12 mouse cellular contexts compared by ENCODE assay signal in the genomic region with DNA sequence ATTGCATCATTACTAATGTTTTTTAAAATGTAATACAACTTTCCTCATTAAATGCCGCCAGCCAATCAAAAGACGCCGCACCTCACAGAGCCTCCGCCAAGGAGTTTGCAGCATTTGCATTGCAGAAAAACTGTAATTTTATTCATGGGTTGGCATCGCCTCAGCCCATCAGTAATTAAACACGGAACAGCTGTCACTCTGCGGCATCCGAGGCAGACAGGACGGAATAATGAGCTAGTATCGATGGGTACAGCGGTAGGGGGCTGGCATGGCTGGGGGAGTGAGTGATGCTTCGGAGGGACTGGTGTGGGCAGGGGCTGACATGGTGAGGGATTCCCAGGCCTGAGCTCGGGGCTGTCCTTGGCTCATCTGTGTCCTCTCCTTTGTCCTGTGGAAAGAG. TPM values are rescaled to one million over a fixed set of nuclear protein-coding genes. Genes with fewer than 3 reads are reported as not detected.
A peak's percentile ranks its signal among the peaks of the same experiment; 100 is the strongest.
DNase-seq lines count a peak whose midpoint lies in the region; ATAC-seq and TF ChIP-seq lines count a peak whose summit lies in the region.
"Had no signal": no experiment of that assay in that cellular context is flagged by ENCODE, and none has a peak within 500 bp of the region (broad histone marks: within the 10 kb centered on the region; RNA-seq: fewer than 3 reads in every experiment).

No protein-coding gene starts in this region.

- H3K4me2 ChIP-seq in forebrain, embryonic 12.5 days = peak overlapping the region; percentile 17; the same call in 1 of the 2 replicates
- H3K4me2 ChIP-seq in hindbrain, postnatal 0 days (ENCODE audit: low read depth, low read length) = peak overlapping the region; percentile 22; the same call in 1 of the 2 replicates
- H3K4me2 ChIP-seq in midbrain, embryonic 14.5 days (ENCODE audit: low read length) = peak overlapping the region; percentile 14; the same call in 1 of the 2 replicates
- H3K4me2 ChIP-seq: limb, embryonic 13.5 days; lung, embryonic 15.5 days had no signal

- DNase-seq in brain, adult 2 months (ENCODE audit: low read depth, low spot score) = peak; percentile 29
- peak; percentile 57 for DNase-seq in hindbrain, postnatal 0 days (ENCODE audit: low spot score)
- DNase-seq in midbrain, embryonic 14.5 days = peak; percentile 74
- DNase-seq in adrenal gland, postnatal 25 days = no peak
- DNase-seq in cerebellum, adult 9-11 months = no peak
- no peak for DNase-seq in urinary bladder, adult 18-20 months (ENCODE audit: low spot score in 2 of 2)
- DNase-seq in thymus, adult 2 months = no peak
- DNase-seq: kidney, adult 9 months had no signal

- no peaks in the 10 kb centered on the region for H3K27me3 ChIP-seq in forebrain, embryonic 12.5 days
- no peaks in the 10 kb centered on the region for H3K27me3 ChIP-seq in hindbrain, postnatal 0 days (ENCODE audit: insufficient read depth, low read length)
- no peaks in the 10 kb centered on the region for H3K27me3 ChIP-seq in midbrain, embryonic 14.5 days (ENCODE audit: control insufficient read depth, insufficient read depth, low read length)
- H3K27me3 ChIP-seq in thymus, adult 2 months (ENCODE audit: control insufficient read depth, insufficient read depth, low read length) = no peaks in the 10 kb centered on the region
- H3K27me3 ChIP-seq: limb, embryonic 13.5 days; lung, embryonic 15.5 days had no signal

- H3K9me3 ChIP-seq in forebrain, embryonic 12.5 days = no peaks in the 10 kb centered on the region
- no peaks in the 10 kb centered on the region for H3K9me3 ChIP-seq in hindbrain, postnatal 0 days (ENCODE audit: low read length)
- H3K9me3 ChIP-seq in midbrain, embryonic 14.5 days (ENCODE audit: control insufficient read depth, low read length) = no peaks in the 10 kb centered on the region
- H3K9me3 ChIP-seq: limb, embryonic 13.5 days; lung, embryonic 15.5 days had no signal

- no peak for TF ChIP-seq CTCF in hindbrain, postnatal 0 days (IDR thresholded peaks at IDR 0.05; ENCODE audit: low read depth)
- no peak for TF ChIP-seq CTCF in thymus, adult 2 months (IDR thresholded peaks at IDR 0.05; ENCODE audit: borderline replicate concordance, control insufficient read depth, extremely low read depth, insufficient read depth, low read length, poor library complexity)

- no peaks in the 10 kb centered on the region for H3K36me3 ChIP-seq in forebrain, embryonic 12.5 days (replicated peaks)
- no peaks in the 10 kb centered on the region for H3K36me3 ChIP-seq in hindbrain, postnatal 0 days (ENCODE audit: insufficient read depth, low read length)
- no peaks in the 10 kb centered on the region for H3K36me3 ChIP-seq in midbrain, embryonic 14.5 days (ENCODE audit: control insufficient read depth, insufficient read depth, low read length)
- H3K36me3 ChIP-seq in thymus, adult 2 months (ENCODE audit: control insufficient read depth, insufficient read depth, low read length) = no peaks in the 10 kb centered on the region
- H3K36me3 ChIP-seq: limb, embryonic 13.5 days; lung, embryonic 15.5 days had no signal

- WGBS in forebrain, embryonic 12.5 days = 43% methylated on average over 13 of the region's 13 CpGs
- 26% methylated on average over 13 of the region's 13 CpGs for WGBS in hindbrain, postnatal 0 days
- 29% methylated on average over 13 of the region's 13 CpGs for WGBS in midbrain, embryonic 14.5 days
- WGBS in thymus, adult 2 months = 91% methylated on average over 13 of the region's 13 CpGs

- peak; percentile 90 for ATAC-seq in forebrain, embryonic 12.5 days (ENCODE audit: low FRiP score)
- ATAC-seq in hindbrain, postnatal 0 days = peak; percentile 80
- ATAC-seq in midbrain, embryonic 14.5 days (ENCODE audit: low FRiP score, low TSS enrichment) = peak; percentile 85

- peak overlapping the region; percentile 73 for H3K27ac ChIP-seq in forebrain, embryonic 12.5 days
- peak overlapping the region; percentile 36; the same call in 1 of the 2 replicates for H3K27ac ChIP-seq in hindbrain, postnatal 0 days
- H3K27ac ChIP-seq in midbrain, embryonic 14.5 days (replicated peaks; ENCODE audit: low read depth, low read length) = peak overlapping the region; percentile 81
- no peak overlapping the region for H3K27ac ChIP-seq in thymus, adult 2 months (ENCODE audit: control insufficient read depth, insufficient read depth, low read length)
- H3K27ac ChIP-seq: limb, embryonic 13.5 days; lung, embryonic 15.5 days had no signal

- no peak for TF ChIP-seq POLR2A in thymus, adult 2 months (IDR thresholded peaks at IDR 0.05; ENCODE audit: control insufficient read depth, extremely low read depth, insufficient read depth, low read length, poor library complexity)

- H3K4me3 ChIP-seq in forebrain, embryonic 12.5 days (replicated peaks) = 0 out of 2 replicates have a peak overlapping the region, but pooled peaks have one; percentile 7
- H3K4me3 ChIP-seq in hindbrain, postnatal 0 days (ENCODE audit: low read length) = no peak overlapping the region
- H3K4me3 ChIP-seq in midbrain, embryonic 14.5 days (replicated peaks; ENCODE audit: low read depth, low read length) = no peak overlapping the region
- no peak overlapping the region for H3K4me3 ChIP-seq in thymus, adult 2 months (ENCODE audit: control insufficient read depth, insufficient read depth, low read length)
- H3K4me3 ChIP-seq: limb, embryonic 13.5 days; lung, embryonic 15.5 days had no signal

- H3K4me1 ChIP-seq in forebrain, embryonic 12.5 days = peaks cover 7% of the 10 kb centered on the region
- H3K4me1 ChIP-seq in hindbrain, postnatal 0 days (ENCODE audit: insufficient read depth, low read length) = 0 out of 2 replicates have a peak, but pooled peaks cover 3% of the 10 kb centered on the region
- peaks cover 20% of the 10 kb centered on the region for H3K4me1 ChIP-seq in midbrain, embryonic 14.5 days (ENCODE audit: control insufficient read depth, insufficient read depth, low read length)
- H3K4me1 ChIP-seq in thymus, adult 2 months (replicated peaks; ENCODE audit: control insufficient read depth, insufficient read depth, low read length) = no peaks in the 10 kb centered on the region
- H3K4me1 ChIP-seq: lung, embryonic 15.5 days had no signal

- H3K9ac ChIP-seq in forebrain, embryonic 12.5 days = no peak overlapping the region
- H3K9ac ChIP-seq in hindbrain, postnatal 0 days (replicated peaks; ENCODE audit: low read length) = no peak overlapping the region
- H3K9ac ChIP-seq in midbrain, embryonic 14.5 days (replicated peaks; ENCODE audit: low read length) = no peak overlapping the region; the same call in 1 of the 2 replicates
- H3K9ac ChIP-seq: limb, embryonic 13.5 days; lung, embryonic 15.5 days had no signal

RNA-seq across cellular contexts. Expression of gene Pepd, which starts 42.5 kb away (rescaled TPM):
- 54.9 and 58.6 TPM in 2 replicates for polyA plus RNA-seq in forebrain, embryonic 12.5 days (2016; fragmentation: Nextera tagmentation; extraction: Ambion mirVana)
- total RNA-seq in hindbrain, postnatal 0 days (2014; rRNA removed) = 57.9 and 60.0 TPM in 2 replicates
- 61.5 and 64.5 TPM in 2 replicates for polyA plus RNA-seq in hindbrain, postnatal 0 days (2015; fragmentation: Nextera tagmentation; extraction: Ambion mirVana)
- 57.2 and 62.4 TPM in 2 replicates for polyA plus RNA-seq in midbrain, embryonic 14.5 days (2014; fragmentation: Nextera tagmentation; extraction: Ambion mirVana)
- total RNA-seq in adrenal gland, postnatal 25 days (2021) = 68.8 and 77.6 TPM in 2 replicates
- 77.0 and 87.6 TPM in 2 replicates for polyA plus RNA-seq in thymus, adult 2 months (2012; rRNA removed)

RNA-seq across cellular contexts. Expression of gene Chst8, which starts 57.2 kb away (rescaled TPM):
- 13.5 and 15.9 TPM in 2 replicates for polyA plus RNA-seq in forebrain, embryonic 12.5 days (2016; fragmentation: Nextera tagmentation; extraction: Ambion mirVana)
- 27.8 and 38.6 TPM in 2 replicates for total RNA-seq in hindbrain, postnatal 0 days (2014; rRNA removed)
- polyA plus RNA-seq in hindbrain, postnatal 0 days (2015; fragmentation: Nextera tagmentation; extraction: Ambion mirVana) = 9.8 and 10.0 TPM in 2 replicates
- 14.7 and 14.9 TPM in 2 replicates for polyA plus RNA-seq in midbrain, embryonic 14.5 days (2014; fragmentation: Nextera tagmentation; extraction: Ambion mirVana)
- total RNA-seq in adrenal gland, postnatal 25 days (2021) = 4.6 and 6.7 TPM in 2 replicates
- polyA plus RNA-seq in thymus, adult 2 months (2012; rRNA removed) = 6.1 and 6.3 TPM in 2 replicates
- total RNA-seq: granulocyte monocyte progenitor cell, adult 5-6 weeks had no signal

Comparison
In these comparisons a context has a peak if more than half of its experiments do, and no peak if none do; other contexts are left out.
1. DNase-seq: peak in brain, adult 2 months (single experiment), hindbrain, postnatal 0 days (single experiment) and midbrain, embryonic 14.5 days (single experiment); none in adrenal gland, postnatal 25 days (single experiment), cerebellum, adult 9-11 months (single experiment), urinary bladder, adult 18-20 months (0 of 2) and thymus, adult 2 months (single experiment).
2. Peak in every context shown above with its lines, with median percentiles within 50 percentile points of each other: ATAC-seq and H3K4me2 ChIP-seq.